Comparison of ENCODE assay signal across 26 mouse cellular contexts in the genomic region with DNA sequence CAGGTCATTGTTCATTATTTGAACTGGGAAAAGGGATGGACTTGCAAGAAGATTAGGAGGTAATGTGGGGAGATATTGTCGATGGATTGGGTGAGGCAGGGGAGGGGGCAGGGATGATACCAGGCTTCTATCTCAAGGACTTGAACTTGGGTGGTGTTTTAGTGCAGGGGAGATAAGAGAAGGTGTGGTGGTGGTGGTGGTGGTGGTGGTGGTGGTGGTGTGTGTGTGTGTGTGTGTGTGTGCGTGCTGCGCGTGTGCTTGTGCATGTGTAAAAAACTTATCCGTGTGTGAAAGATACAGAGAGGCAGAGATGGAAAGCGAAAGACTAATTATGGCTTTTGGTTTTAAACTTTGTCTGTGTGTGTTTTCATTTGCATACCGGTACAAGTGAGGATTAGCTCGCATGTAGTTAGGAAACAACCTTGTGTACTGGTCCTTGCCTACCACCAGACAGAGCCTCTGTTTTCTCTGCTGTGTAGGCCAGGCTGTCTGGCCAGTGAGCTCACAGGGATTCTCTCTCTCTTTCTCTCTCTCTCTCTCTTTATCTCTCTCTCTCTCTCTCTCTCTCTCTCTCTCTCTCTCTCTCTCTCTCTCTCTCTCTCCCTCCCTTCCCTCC.
A peak's percentile ranks its signal among the peaks of the same experiment; 100 is the strongest.
DNase-seq lines count a peak whose midpoint lies in the region; ATAC-seq and TF ChIP-seq lines count a peak whose summit lies in the region.
"Had no signal": no experiment of that assay in that cellular context is flagged by ENCODE, and none has a peak within 500 bp of the region (broad histone marks: within the 10 kb centered on the region; RNA-seq: fewer than 3 reads in every experiment).

No protein-coding gene starts in this region.

- no peak for TF ChIP-seq CTCF in intestine, postnatal 0 days (IDR thresholded peaks at IDR 0.05; ENCODE audit: low read depth)
- TF ChIP-seq CTCF in MEL (IDR thresholded peaks at IDR 0.05 in 2 of 3, conservative IDR thresholded peaks at IDR 0.05 in 1 of 3; ENCODE audit: control insufficient read depth in 1 of 3, insufficient read depth in 1 of 3, low read depth in 2 of 3, low read length in 3 of 3, poor library complexity in 1 of 3, severe bottlenecking in 1 of 3) = no peak
- no peak for TF ChIP-seq CTCF in liver, embryonic 14.5 days (IDR thresholded peaks at IDR 0.05; ENCODE audit: low read depth)
- no peak for TF ChIP-seq CTCF in lung, postnatal 0 days (IDR thresholded peaks at IDR 0.05)

- DNase-seq in A20 (ENCODE audit: low read depth, low spot score) (peak; percentile 75), MEL (ENCODE audit: low read depth, low spot score) (no peak)
- DNase-seq in liver, embryonic 14.5 days (ENCODE audit: low read depth in 3 of 3, low spot score in 3 of 3) = no peak
- no peak for DNase-seq in lung, postnatal 0 days (ENCODE audit: low spot score)
- no peak for DNase-seq in T-cell, adult 2 months (ENCODE audit: low spot score)
- DNase-seq: adrenal gland, adult 2 months; adrenal gland, postnatal 14 days; cerebellum, adult 11 months; cerebellum, adult 9-11 months; cerebellum, postnatal 25 days; forebrain, postnatal 0 days; gastrocnemius, adult 2 months; gastrocnemius, postnatal 14 days; heart, adult 18-20 months; heart, postnatal 10 days; heart, postnatal 4 days had no signal

- no peak overlapping the region for H3K9ac ChIP-seq in intestine, embryonic 15.5 days
- H3K9ac ChIP-seq in intestine, postnatal 0 days (ENCODE audit: low read depth, low read length) = no peak overlapping the region
- no peak overlapping the region for H3K9ac ChIP-seq in MEL (ENCODE audit: control insufficient read depth, low read depth, low read length, poor library complexity, severe bottlenecking)
- H3K9ac ChIP-seq in liver, embryonic 14.5 days (replicated peaks) = no peak overlapping the region
- H3K9ac ChIP-seq in lung, postnatal 0 days (replicated peaks; ENCODE audit: low read depth) = no peak overlapping the region
- H3K9ac ChIP-seq: embryonic facial prominence, embryonic 12.5 days; embryonic facial prominence, embryonic 15.5 days; forebrain, postnatal 0 days; heart, embryonic 12.5 days; heart, embryonic 15.5 days; hindbrain, embryonic 15.5 days had no signal

- no peak for TF ChIP-seq POLR2A in MEL (IDR thresholded peaks at IDR 0.05; ENCODE audit: control insufficient read depth in 1 of 2, insufficient read depth in 1 of 2, low read depth in 1 of 2, low read length in 2 of 2, poor library complexity in 1 of 2)

- H3K4me2 ChIP-seq in intestine, embryonic 15.5 days (replicated peaks) = no peak overlapping the region
- H3K4me2 ChIP-seq in intestine, postnatal 0 days (replicated peaks; ENCODE audit: low read depth) = no peak overlapping the region
- H3K4me2 ChIP-seq in liver, embryonic 14.5 days (ENCODE audit: low read depth) = no peak overlapping the region
- H3K4me2 ChIP-seq in lung, postnatal 0 days (replicated peaks; ENCODE audit: low read depth, low read length) = no peak overlapping the region
- H3K4me2 ChIP-seq: embryonic facial prominence, embryonic 12.5 days; embryonic facial prominence, embryonic 15.5 days; heart, embryonic 12.5 days; heart, embryonic 15.5 days; hindbrain, embryonic 15.5 days had no signal

- H3K9me3 ChIP-seq in intestine, embryonic 15.5 days = no peaks in the 10 kb centered on the region
- no peaks in the 10 kb centered on the region for H3K9me3 ChIP-seq in intestine, postnatal 0 days (ENCODE audit: control insufficient read depth)
- H3K9me3 ChIP-seq in MEL (replicated peaks; ENCODE audit: insufficient read depth, low read length) = no peaks in the 10 kb centered on the region
- no peaks in the 10 kb centered on the region for H3K9me3 ChIP-seq in liver, embryonic 14.5 days (ENCODE audit: control insufficient read depth, low read length)
- H3K9me3 ChIP-seq in lung, postnatal 0 days (ENCODE audit: low read length) = no peaks in the 10 kb centered on the region
- H3K9me3 ChIP-seq: embryonic facial prominence, embryonic 12.5 days; embryonic facial prominence, embryonic 15.5 days; heart, embryonic 12.5 days; heart, embryonic 15.5 days; hindbrain, embryonic 15.5 days had no signal

- no peak; a peak in 1 of 4 replicates for TF ChIP-seq EP300 in MEL (IDR thresholded peaks at IDR 0.05; ENCODE audit: low read depth in 1 of 2, low read length in 2 of 2)
- TF ChIP-seq EP300 in liver, embryonic 14.5 days (IDR thresholded peaks at IDR 0.05; ENCODE audit: low read depth) = no peak
- no peak for TF ChIP-seq EP300 in lung, postnatal 0 days (IDR thresholded peaks at IDR 0.05)

- 0 out of 2 replicates have a peak, but pooled peaks have one; percentile 41 for ATAC-seq in intestine, embryonic 15.5 days
- ATAC-seq in intestine, postnatal 0 days = no peak
- ATAC-seq in liver, embryonic 14.5 days (ENCODE audit: insufficient read depth) = peak; percentile 39; the same call in 1 of the 2 replicates
- no peak for ATAC-seq in lung, postnatal 0 days
- ATAC-seq: CD4-positive, CD25-positive, alpha-beta regulatory T cell, adult 4 months; forebrain, embryonic 14.5 days; forebrain, postnatal 0 days; Patski had no signal

- no peak overlapping the region for H3K4me3 ChIP-seq in intestine, embryonic 15.5 days (replicated peaks)
- H3K4me3 ChIP-seq in intestine, postnatal 0 days (ENCODE audit: low read depth, low read length) = no peak overlapping the region
- H3K4me3 ChIP-seq in MEL (ENCODE audit: control insufficient read depth in 1 of 2, insufficient read depth in 1 of 2, low read depth in 2 of 2, low read length in 2 of 2) = no peak overlapping the region
- H3K4me3 ChIP-seq in liver, embryonic 14.5 days (ENCODE audit: insufficient read depth in 1 of 2, low read depth in 2 of 2, low read length in 2 of 2) = no peak overlapping the region
- no peak overlapping the region for H3K4me3 ChIP-seq in lung, postnatal 0 days (ENCODE audit: low read depth, low read length)
- H3K4me3 ChIP-seq: embryonic facial prominence, embryonic 12.5 days; embryonic facial prominence, embryonic 15.5 days; gastrocnemius, adult 2 months; heart, embryonic 12.5 days; heart, embryonic 15.5 days; hindbrain, embryonic 15.5 days had no signal

- no peak for TF ChIP-seq RAD21 in MEL (IDR thresholded peaks at IDR 0.05; ENCODE audit: low read depth, low read length)

- no peaks in the 10 kb centered on the region for H3K27me3 ChIP-seq in intestine, embryonic 15.5 days (replicated peaks)
- H3K27me3 ChIP-seq in intestine, postnatal 0 days (replicated peaks; ENCODE audit: control insufficient read depth, insufficient read depth, low read length) = no peaks in the 10 kb centered on the region
- no peaks in the 10 kb centered on the region for H3K27me3 ChIP-seq in MEL (ENCODE audit: control insufficient read depth in 1 of 2, insufficient read depth in 2 of 2, low read length in 2 of 2)
- no peaks in the 10 kb centered on the region for H3K27me3 ChIP-seq in liver, embryonic 14.5 days (ENCODE audit: control insufficient read depth, insufficient read depth, low read length)
- H3K27me3 ChIP-seq in lung, postnatal 0 days (replicated peaks; ENCODE audit: insufficient read depth, low read length) = no peaks in the 10 kb centered on the region
- H3K27me3 ChIP-seq: embryonic facial prominence, embryonic 12.5 days; embryonic facial prominence, embryonic 15.5 days; heart, embryonic 12.5 days; heart, embryonic 15.5 days; hindbrain, embryonic 15.5 days; Patski had no signal

- H3K27ac ChIP-seq in intestine, embryonic 15.5 days = no peak overlapping the region
- H3K27ac ChIP-seq in intestine, postnatal 0 days (ENCODE audit: low read depth, low read length) = no peak overlapping the region
- H3K27ac ChIP-seq in MEL (ENCODE audit: control insufficient read depth, low read depth, low read length) = no peak overlapping the region
- no peak overlapping the region for H3K27ac ChIP-seq in liver, embryonic 14.5 days
- no peak overlapping the region for H3K27ac ChIP-seq in lung, postnatal 0 days (ENCODE audit: low read length)
- H3K27ac ChIP-seq: embryonic facial prominence, embryonic 12.5 days; embryonic facial prominence, embryonic 15.5 days; gastrocnemius, adult 2 months; heart, embryonic 15.5 days; hindbrain, embryonic 15.5 days had no signal

- no peaks in the 10 kb centered on the region for H3K4me1 ChIP-seq in intestine, embryonic 15.5 days (replicated peaks)
- H3K4me1 ChIP-seq in intestine, postnatal 0 days (replicated peaks; ENCODE audit: control insufficient read depth, insufficient read depth, low read length) = no peaks in the 10 kb centered on the region; the same call in 1 of the 2 replicates
- H3K4me1 ChIP-seq in MEL (ENCODE audit: control insufficient read depth in 1 of 2, insufficient read depth in 2 of 2, low read length in 2 of 2) = peaks cover 0 to 9% of the 10 kb centered on the region in 2 experiments; a peak in 2 of 4 replicates
- H3K4me1 ChIP-seq in liver, embryonic 14.5 days (replicated peaks; ENCODE audit: control insufficient read depth in 2 of 2, insufficient read depth in 2 of 2, low read length in 1 of 2) = no peaks in the 10 kb centered on the region
- no peaks in the 10 kb centered on the region for H3K4me1 ChIP-seq in lung, postnatal 0 days (ENCODE audit: insufficient read depth, low read depth, low read length)
- H3K4me1 ChIP-seq: embryonic facial prominence, embryonic 12.5 days; embryonic facial prominence, embryonic 15.5 days; heart, embryonic 12.5 days; heart, embryonic 15.5 days; hindbrain, embryonic 15.5 days had no signal

- H3K36me3 ChIP-seq in intestine, embryonic 15.5 days = no peaks in the 10 kb centered on the region
- no peaks in the 10 kb centered on the region for H3K36me3 ChIP-seq in intestine, postnatal 0 days (ENCODE audit: control insufficient read depth, insufficient read depth)
- H3K36me3 ChIP-seq in MEL (ENCODE audit: control insufficient read depth in 1 of 2, insufficient read depth in 2 of 2, low read length in 2 of 2) = peaks cover 0 to 8% of the 10 kb centered on the region in 2 experiments; a peak in 3 of 4 replicates
- H3K36me3 ChIP-seq in liver, embryonic 14.5 days (replicated peaks; ENCODE audit: control insufficient read depth, insufficient read depth, low read depth) = no peaks in the 10 kb centered on the region
- H3K36me3 ChIP-seq in lung, postnatal 0 days (ENCODE audit: insufficient read depth, low read length) = no peaks in the 10 kb centered on the region
- H3K36me3 ChIP-seq: embryonic facial prominence, embryonic 12.5 days; embryonic facial prominence, embryonic 15.5 days; heart, embryonic 12.5 days; heart, embryonic 15.5 days; hindbrain, embryonic 15.5 days had no signal

- 90% methylated on average over 8 of the region's 8 CpGs for WGBS in intestine, embryonic 15.5 days
- 76% methylated on average over 8 of the region's 8 CpGs for WGBS in intestine, postnatal 0 days
- WGBS in liver, embryonic 14.5 days (ENCODE audit: insufficient replicate concordance) = 63% methylated on average over 8 of the region's 8 CpGs
- WGBS in lung, postnatal 0 days = 94% methylated on average over 8 of the region's 8 CpGs

- no peaks in the 10 kb centered on the region for H3K79me2 ChIP-seq in MEL (ENCODE audit: control insufficient read depth, insufficient read depth, low read length, poor library complexity)

TF ChIP-seq in MEL, 35 proteins besides CTCF, POLR2A, EP300 and RAD21 (continues in another document):
- TF ChIP-seq E2F4 (IDR thresholded peaks at IDR 0.05; ENCODE audit: borderline replicate concordance, low read depth, low read length) = no peak
- no peak for TF ChIP-seq MEF2A (IDR thresholded peaks at IDR 0.05; ENCODE audit: extremely low read depth, insufficient replicate concordance, low read depth, low read length, poor library complexity, severe bottlenecking)
- TF ChIP-seq ZC3H11A (IDR thresholded peaks at IDR 0.05; ENCODE audit: low read depth, low read length) = no peak

Comparison
In these comparisons a context has a peak if more than half of its experiments do, and no peak if none do; other contexts are left out.
1. ATAC-seq: peak in intestine, embryonic 15.5 days (single experiment) and liver, embryonic 14.5 days (single experiment); none in intestine, postnatal 0 days (single experiment) and lung, postnatal 0 days (single experiment).